Mouse (Mus musculus) Patski (cell line): Measurements from ENCODE around the gene Aox1. TPM values are rescaled to one million over a fixed set of nuclear protein-coding genes. Genes with fewer than 3 reads are reported as not detected.

Experiments used
- ATAC-seq: fragments of 100-300 bp; one replicate; pipeline ENCODE4 v1.8.0; 2021
- CTCF ChIA-PET: fragments of 350-600 bp; sonication (Branson Sonifier 250); formaldehyde crosslinking; loops from one replicate; lab custom pipeline; 2022; ENCODE audit warnings: inconsistent platforms; lab: Charles Lee
- POLR2A ChIA-PET: fragments of 350-600 bp; sonication (Branson Sonifier 250); formaldehyde crosslinking; loops from one replicate; lab custom pipeline; 2022; ENCODE audit warnings: antibody characterized with exemption, inconsistent platforms; lab: Charles Lee
- DNase-seq: peaks from one replicate; pipeline ENCODE4 v3.0.0-alpha.2; 2011; ENCODE audit warnings: low read depth, low spot score
- H3K27me3 ChIP-seq: fragments of 371-371 bp; one replicate; pipeline ENCODE4 v1.5.1; 2021
- CTCF ChIP-seq: fragments of 100-300 bp; IDR thresholded peaks from one replicate; pipeline ENCODE4 v1.5.1; 2021
- in situ Hi-C: fragments of 300-500 bp; cut with MboI; formaldehyde crosslinking; loops from 3 replicates; pipeline ENCODE4 v1.11.1; 2018; ENCODE audit warnings: low pct_unique_long_range_greater_than_20kb, mixed read lengths
- polyA plus RNA-seq: library from polyadenylated mRNA; unstranded; gene quantifications from one replicate; pipeline ENCODE4 v1.2.3, GENCODE M21; 2021

Gene Aox1
- polyA plus RNA-seq, 1 experiment from 2014 or later: 12.8 TPM

DNA sequence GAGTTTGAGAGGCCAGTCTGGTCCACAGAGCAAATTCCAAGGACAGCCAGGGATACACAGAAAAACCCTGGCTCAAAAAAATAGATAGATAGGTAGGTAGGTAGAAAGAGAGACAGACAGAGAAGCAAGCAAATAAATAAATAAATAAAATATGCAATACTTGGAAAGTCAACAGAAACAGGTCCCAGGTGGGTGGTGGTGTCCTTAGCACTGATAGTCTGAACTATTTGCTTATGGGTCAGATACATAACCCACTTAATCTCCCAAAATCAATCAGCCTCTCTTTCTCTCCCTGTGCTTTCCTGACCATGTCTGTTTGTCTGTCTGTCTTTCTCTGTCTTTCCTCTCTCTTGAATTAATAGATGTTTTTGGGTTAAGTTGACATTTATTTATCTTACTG is 48.2 kb downstream of the Aox1 start:
- ATAC-seq (no peak), DNase-seq (no peak)
- POLR2A ChIA-PET: no interaction called here
- in situ Hi-C loops: no loop called here
- CTCF ChIA-PET: no interaction called here
- no peaks in the 10 kb centered on the region for H3K27me3 ChIP-seq
- no peak for TF ChIP-seq CTCF

DNA sequence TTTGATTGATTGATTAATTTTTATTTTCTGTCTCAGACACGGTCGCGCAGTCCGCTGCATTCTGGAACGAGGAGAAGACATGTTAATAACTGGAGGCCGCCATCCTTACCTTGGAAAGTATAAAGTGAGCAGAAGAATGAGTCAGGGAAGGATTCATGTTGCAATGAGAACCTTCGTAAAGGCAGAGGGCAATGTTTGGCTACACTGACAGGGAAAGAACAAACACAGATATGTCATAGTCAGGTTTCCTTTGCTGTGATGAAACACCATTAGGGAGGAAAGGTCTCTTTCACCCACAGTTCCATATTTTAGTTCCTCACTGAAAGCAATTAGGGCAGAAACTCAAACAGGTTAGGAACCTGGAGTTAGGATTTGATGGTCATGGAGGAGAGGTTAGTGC is 48.7 kb downstream of the Aox1 start:
- CTCF ChIA-PET: no interaction called here
- no peak for TF ChIP-seq CTCF
- in situ Hi-C loops: no loop called here
- H3K27me3 ChIP-seq: no peaks in the 10 kb centered on the region
- DNase-seq (no peak), ATAC-seq (no peak)
- POLR2A ChIA-PET: no interaction called here

DNA sequence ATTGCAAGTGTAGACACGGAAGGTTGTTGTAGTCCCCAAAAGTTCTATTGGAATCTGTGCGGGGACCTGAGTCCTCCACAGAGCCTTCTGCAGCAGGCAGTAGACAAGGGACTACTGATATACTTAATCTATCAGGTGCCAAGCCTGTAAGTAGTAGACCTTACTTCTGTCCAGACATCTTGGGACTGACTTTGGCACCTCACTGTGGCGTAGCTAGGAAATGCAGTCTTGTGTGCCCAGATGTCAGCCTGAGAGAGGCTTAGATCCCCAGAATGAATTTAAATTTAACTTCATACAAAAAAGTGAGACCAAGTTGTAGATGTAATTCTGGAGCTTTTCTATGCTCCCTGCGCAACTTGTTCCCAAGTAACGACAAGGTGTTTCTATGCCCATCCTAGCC is 50.0 kb downstream of the Aox1 start:
- in situ Hi-C loops: no loop called here
- POLR2A ChIA-PET: interaction anchor here (0.6 kb wide), 1 partner anchor 66 kb away, joined by 3 read pairs; no protein-coding TSS in a partner anchor
- no peak for ATAC-seq
- CTCF ChIA-PET: interaction anchor here (1.6 kb wide), 1 partner anchor 10 kb away, joined by 5 read pairs; no protein-coding TSS in a partner anchor
- DNase-seq: no peak
- peak; percentile 59 for TF ChIP-seq CTCF
- no peaks in the 10 kb centered on the region for H3K27me3 ChIP-seq

DNA sequence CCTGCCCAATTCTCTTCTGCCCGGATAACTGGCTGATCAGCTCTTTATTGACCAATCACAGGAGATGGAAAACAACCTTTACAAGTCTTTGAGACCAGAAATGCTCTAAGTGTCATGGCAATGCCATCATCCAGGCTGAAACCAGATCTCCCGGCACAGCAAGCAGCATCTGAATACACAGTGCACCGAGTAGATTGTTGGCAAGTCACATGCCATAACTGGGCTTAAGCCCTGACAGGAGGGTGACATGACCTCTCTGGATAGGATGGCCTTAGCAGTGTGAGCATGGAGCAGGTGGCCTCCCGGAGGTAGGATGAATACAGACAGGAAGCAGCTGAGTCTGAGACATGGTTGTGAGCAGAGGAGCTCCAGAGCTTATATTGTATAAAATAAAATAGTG is 50.7 kb downstream of the Aox1 start:
- DNase-seq (no peak), ATAC-seq (no peak)
- no peaks in the 10 kb centered on the region for H3K27me3 ChIP-seq
- POLR2A ChIA-PET: interaction anchor here (0.6 kb wide), 1 partner anchor 14 kb away, joined by 3 read pairs; no protein-coding TSS in a partner anchor
- in situ Hi-C loops: no loop called here
- CTCF ChIA-PET: interaction anchor here (1.2 to 1.6 kb wide), 2 partner anchors 11 to 24 kb away, joined by 3 to 5 read pairs; no protein-coding TSS in a partner anchor
- no peak for TF ChIP-seq CTCF

DNA sequence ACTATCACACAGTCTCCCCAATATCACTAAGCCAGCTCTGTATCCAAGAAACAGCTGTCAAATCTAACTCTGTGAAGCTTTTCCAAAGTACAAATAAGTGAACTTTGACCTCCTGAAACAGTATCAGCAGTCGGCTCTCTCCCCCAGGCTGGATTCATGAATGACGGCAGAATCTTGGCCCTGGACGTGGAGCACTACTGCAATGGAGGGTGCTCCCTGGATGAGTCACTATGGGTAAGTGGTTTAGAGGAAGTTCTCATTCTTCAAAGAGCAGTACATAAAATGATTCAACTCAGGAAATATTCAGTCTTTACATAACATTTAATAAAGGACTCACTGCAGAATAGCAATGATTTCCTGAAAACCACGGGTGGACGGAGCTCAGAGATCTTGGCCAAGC is 51.6 kb downstream of the Aox1 start:
- ATAC-seq (no peak), DNase-seq (no peak)
- ChIA-PET POLR2A (no interaction called here), CTCF (interaction anchor here (1.2 to 1.6 kb wide), 2 partner anchors 12 to 25 kb away, joined by 3 to 5 read pairs; no protein-coding TSS in a partner anchor)
- no peaks in the 10 kb centered on the region for H3K27me3 ChIP-seq
- TF ChIP-seq CTCF: no peak
- in situ Hi-C loops: no loop called here

DNA sequence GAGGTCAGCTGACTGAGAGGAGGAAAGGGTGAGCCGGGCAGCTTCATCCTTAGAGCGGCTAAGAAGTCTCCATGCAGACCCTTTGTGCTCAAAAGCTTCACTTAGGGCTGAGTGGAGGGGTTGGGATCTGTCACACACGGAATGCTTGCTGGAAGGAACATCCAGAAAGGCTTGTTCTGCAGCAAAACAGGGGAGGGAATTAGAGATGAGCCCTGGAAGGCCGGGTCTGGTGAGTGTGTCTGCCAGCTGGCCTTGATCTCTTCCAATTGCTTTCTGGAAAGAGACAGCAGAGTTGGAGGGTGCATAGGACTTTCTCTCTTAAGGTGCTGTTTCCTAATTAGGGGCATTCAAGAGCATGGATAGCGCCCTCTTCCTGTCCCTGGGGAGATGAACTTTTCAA is 59.6 kb downstream of the Aox1 start:
- no peaks in the 10 kb centered on the region for H3K27me3 ChIP-seq
- ATAC-seq (no peak), DNase-seq (no peak)
- in situ Hi-C loops: no loop called here
- ChIA-PET CTCF (no interaction called here), POLR2A (no interaction called here)
- no peak for TF ChIP-seq CTCF

DNA sequence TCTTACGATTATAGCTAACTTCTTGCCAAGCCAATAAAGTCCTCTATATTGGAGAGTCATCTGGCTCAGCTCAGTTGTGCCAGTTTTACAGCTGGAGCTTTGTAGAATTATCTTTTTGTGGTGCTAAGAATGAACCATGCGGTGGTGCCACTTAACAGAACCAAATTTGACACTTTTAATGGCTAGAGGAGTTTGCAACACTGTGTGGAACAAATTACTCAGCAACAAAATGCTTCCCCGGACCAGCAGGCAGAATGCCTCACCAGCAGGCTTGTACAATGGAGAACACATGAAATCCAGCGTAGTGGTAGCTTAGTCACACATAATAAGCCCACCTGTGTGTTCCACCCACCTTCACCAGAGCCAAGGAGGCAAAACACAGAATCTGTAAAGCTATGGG is 60.5 kb downstream of the Aox1 start:
- no peak for TF ChIP-seq CTCF
- ATAC-seq (no peak), DNase-seq (no peak)
- ChIA-PET POLR2A (no interaction called here), CTCF (interaction anchor here (0.9 kb wide), 1 partner anchor 58 kb away, joined by 3 read pairs; no protein-coding TSS in a partner anchor)
- H3K27me3 ChIP-seq: no peaks in the 10 kb centered on the region
- in situ Hi-C loops: no loop called here

DNA sequence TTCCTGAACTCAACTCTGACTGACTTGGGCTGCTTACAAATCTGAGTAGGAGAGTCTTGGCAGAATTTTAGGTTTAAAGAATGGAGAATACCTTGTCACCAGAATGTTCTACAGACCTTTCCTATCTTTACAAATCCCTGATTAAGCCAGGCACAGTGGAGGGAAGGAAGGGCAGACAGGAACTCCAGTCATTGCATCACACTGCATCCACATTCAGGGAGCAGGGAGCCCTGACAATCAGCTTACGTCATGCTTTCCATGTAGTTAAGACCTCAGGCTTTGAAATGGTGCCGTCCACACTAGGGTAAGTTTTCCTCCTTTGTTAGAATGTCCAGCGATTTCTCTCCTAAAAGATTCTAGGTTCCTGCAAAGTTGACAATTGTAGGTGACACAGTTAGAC is 61.5 kb downstream of the Aox1 start:
- DNase-seq (no peak), ATAC-seq (no peak)
- ChIA-PET CTCF (interaction anchor here (0.9 to 1.2 kb wide), 2 partner anchors 57 to 59 kb away, joined by 3 read pairs; no protein-coding TSS in a partner anchor), POLR2A (no interaction called here)
- in situ Hi-C loops: no loop called here
- no peak for TF ChIP-seq CTCF
- no peaks in the 10 kb centered on the region for H3K27me3 ChIP-seq

DNA sequence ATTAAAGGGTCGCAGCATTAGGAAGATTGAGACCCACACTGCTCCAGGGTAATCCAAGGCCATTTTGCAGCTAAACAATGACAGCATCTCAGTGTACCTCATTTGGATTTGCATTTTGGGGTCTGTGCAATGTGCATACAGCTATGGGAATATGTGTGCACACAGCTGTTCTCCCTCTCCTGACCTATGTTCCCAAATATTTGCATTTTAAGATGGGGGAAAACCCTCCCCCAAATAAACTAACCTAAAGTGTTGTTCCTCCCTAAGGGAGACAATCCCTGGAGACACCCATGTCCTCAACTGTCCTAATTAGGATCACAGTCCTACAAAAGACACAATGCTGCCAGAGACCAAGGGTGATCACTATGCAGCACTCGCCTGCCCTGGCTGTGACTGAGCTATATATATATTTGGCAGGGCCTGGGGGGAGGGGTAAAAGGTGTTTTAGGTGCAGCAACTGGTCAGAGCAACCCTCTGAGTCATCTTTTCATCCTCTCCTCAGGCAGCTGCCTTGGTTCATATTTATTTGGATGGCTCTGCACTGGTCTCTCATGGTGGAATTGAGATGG is 62.3 kb downstream of the Aox1 start:
- H3K27me3 ChIP-seq: no peaks in the 10 kb centered on the region
- in situ Hi-C loops: no loop called here
- DNase-seq: no peak
- POLR2A ChIA-PET: no interaction called here
- no peak for ATAC-seq
- CTCF ChIA-PET: interaction anchor here (1.2 kb wide), 1 partner anchor 58 kb away, joined by 3 read pairs; no protein-coding TSS in a partner anchor
- TF ChIP-seq CTCF: no peak

DNA sequence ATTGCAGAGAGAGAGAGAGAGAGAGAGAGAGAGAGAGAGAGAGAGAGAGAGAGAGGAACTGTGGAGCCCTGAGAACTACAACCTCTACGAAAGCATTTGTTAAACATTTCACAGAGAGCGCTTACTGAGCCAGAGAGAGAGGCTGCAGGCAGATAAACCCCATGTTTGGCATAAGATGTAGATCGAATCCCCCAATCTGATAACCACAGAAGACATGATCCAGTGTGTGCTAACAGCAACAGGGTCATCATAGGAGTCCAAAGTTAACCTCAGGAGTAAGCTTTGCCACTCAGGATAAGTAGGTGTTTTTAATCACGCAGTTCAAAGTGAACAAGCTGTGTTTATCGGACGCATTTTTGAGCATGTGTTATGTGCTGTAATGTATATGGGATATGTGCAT is 67.6 kb downstream of the Aox1 start:
- ATAC-seq (no peak), DNase-seq (no peak)
- CTCF ChIA-PET: interaction anchor here (1.0 kb wide), 1 partner anchor 44 kb away, joined by 3 read pairs; no protein-coding TSS in a partner anchor
- H3K27me3 ChIP-seq: no peaks in the 10 kb centered on the region
- no peak for TF ChIP-seq CTCF
- in situ Hi-C loops: no loop called here
- POLR2A ChIA-PET: no interaction called here

DNA sequence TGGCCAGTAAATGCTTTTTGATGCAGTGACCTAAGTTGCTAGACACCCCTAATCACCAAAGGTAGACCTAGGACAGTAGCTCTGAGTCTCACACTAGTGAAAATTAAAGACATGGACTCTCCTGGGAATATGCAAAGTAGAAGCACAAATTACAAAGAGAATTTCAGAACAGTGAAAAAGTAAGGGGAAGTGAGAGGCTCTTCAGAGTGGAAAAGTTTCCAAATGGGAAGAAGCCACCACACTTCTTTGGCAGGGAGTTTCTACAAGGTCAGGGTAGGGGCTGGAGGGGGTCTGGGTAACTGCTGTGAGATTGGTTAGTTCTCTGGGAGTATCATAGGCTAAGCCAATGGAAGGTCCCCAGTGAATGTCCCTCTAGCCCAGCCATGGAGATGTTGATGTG is 69.4 kb downstream of the Aox1 start:
- in situ Hi-C loops: no loop called here
- ATAC-seq (no peak), DNase-seq (no peak)
- CTCF ChIA-PET: no interaction called here
- no peaks in the 10 kb centered on the region for H3K27me3 ChIP-seq
- no peak for TF ChIP-seq CTCF
- POLR2A ChIA-PET: interaction anchor here (0.6 kb wide), 1 partner anchor 138 kb away, joined by 4 read pairs; no protein-coding TSS in a partner anchor
